Mouse (Mus musculus): ENCODE results near the gene Gck. TPM values are rescaled to one million over a fixed set of nuclear protein-coding genes. Genes with fewer than 3 reads are reported as not detected.

Gene Gck
- polyA plus RNA-seq, 1 experiment from 2014 or later = 10.5 TPM

- no peaks in the 10 kb centered on the region for H3K27me3 ChIP-seq (ENCODE audit: control insufficient read depth, insufficient read depth, low read depth, low read length)
- no peak for ATAC-seq
- H3K27ac ChIP-seq (ENCODE audit: low read length) = no peak overlapping the region
- no peak overlapping the region for H3K9ac ChIP-seq (ENCODE audit: low read depth, low read length)
- no peaks in the 10 kb centered on the region for H3K9me3 ChIP-seq (replicated peaks; ENCODE audit: control insufficient read depth, low read length, poor library complexity, severe bottlenecking)
- no peaks in the 10 kb centered on the region for H3K36me3 ChIP-seq (ENCODE audit: control insufficient read depth, insufficient read depth, low read length)
- no peaks in the 10 kb centered on the region for H3K4me1 ChIP-seq (ENCODE audit: control insufficient read depth, insufficient read depth, low read length)
- H3K4me2 ChIP-seq (ENCODE audit: low read length) = no peak overlapping the region
- no peak overlapping the region for H3K4me3 ChIP-seq (ENCODE audit: low read depth, low read length)
- 53% methylated on average over 8 of the region's 17 CpGs for WGBS
These were observed 29.4 kb downstream of the Gck start for GRCm38 (mm10) chr11:5920323-5920960.

- Histone ChIP-seq H3K27me3 (ENCODE audit: control insufficient read depth, insufficient read depth, low read depth, low read length) (no peaks in the 10 kb centered on the region), H3K36me3 (ENCODE audit: control insufficient read depth, insufficient read depth, low read length) (no peaks in the 10 kb centered on the region), H3K4me1 (ENCODE audit: control insufficient read depth, insufficient read depth, low read length) (no peaks in the 10 kb centered on the region), H3K4me2 (ENCODE audit: low read length) (no peak overlapping the region), H3K4me3 (ENCODE audit: low read depth, low read length) (no peak overlapping the region), H3K9ac (ENCODE audit: low read depth, low read length) (no peak overlapping the region), H3K27ac (ENCODE audit: low read length) (no peak overlapping the region), H3K9me3 (replicated peaks; ENCODE audit: control insufficient read depth, low read length, poor library complexity, severe bottlenecking) (no peaks in the 10 kb centered on the region)
- ATAC-seq = no peak
- WGBS = 99% methylated on average over 4 of the region's 4 CpGs
These were observed 30.3 kb downstream of the Gck start for GRCm38 (mm10) chr11:5919606-5920005.

DNA sequence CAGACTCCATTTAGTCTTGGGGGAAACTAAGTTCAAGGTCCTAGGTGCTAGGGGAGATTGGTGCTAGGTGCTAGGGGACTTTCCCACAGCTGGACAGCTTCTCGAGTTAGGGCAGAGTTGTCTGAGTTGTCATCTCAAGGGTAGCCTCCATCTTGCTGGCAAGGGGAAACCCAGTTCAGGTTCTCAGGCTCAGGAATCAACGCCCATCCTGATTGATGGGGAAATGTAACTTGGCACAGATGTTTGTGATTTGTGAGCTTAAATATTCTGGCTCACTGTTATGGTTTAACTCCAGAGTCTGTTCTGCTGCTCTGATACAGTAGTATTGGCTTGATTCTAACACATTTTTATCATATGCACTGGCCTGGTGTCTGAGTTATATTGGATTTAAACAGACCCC lies 31.8 kb downstream of the Gck start:
- Histone ChIP-seq H3K36me3 (ENCODE audit: control insufficient read depth, insufficient read depth, low read length) (no peaks in the 10 kb centered on the region), H3K4me1 (ENCODE audit: control insufficient read depth, insufficient read depth, low read length) (no peaks in the 10 kb centered on the region), H3K9ac (ENCODE audit: low read depth, low read length) (no peak overlapping the region), H3K4me2 (ENCODE audit: low read length) (no peak overlapping the region), H3K4me3 (ENCODE audit: low read depth, low read length) (no peak overlapping the region), H3K27ac (ENCODE audit: low read length) (no peak overlapping the region), H3K9me3 (replicated peaks; ENCODE audit: control insufficient read depth, low read length, poor library complexity, severe bottlenecking) (no peaks in the 10 kb centered on the region), H3K27me3 (ENCODE audit: control insufficient read depth, insufficient read depth, low read depth, low read length) (no peaks in the 10 kb centered on the region)
- 85% methylated on average over 2 of the region's 2 CpGs for WGBS
- ATAC-seq = no peak

DNA sequence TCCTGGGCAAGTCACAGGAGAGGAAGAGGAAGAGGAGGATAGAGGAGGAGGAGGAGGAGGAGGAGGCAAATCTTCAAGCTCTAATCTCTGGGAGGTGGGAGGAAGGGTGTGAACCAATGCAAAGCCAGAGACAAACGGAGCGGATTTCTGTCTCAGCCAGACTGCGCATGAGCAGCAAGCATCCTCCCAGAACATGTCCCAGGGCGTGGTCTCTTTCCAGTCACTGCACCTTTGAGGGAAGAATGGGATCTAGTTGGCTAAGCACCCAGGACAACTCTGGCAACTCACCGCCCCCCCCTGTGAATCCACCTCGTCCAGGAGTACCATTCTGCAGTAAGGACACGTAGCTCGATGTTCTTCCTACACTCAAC lies 33.7 kb downstream of the Gck start:
- H3K4me3 ChIP-seq (ENCODE audit: low read depth, low read length) = no peak overlapping the region
- H3K27ac ChIP-seq (ENCODE audit: low read length) = no peak overlapping the region
- no peaks in the 10 kb centered on the region for H3K36me3 ChIP-seq (ENCODE audit: control insufficient read depth, insufficient read depth, low read length)
- no peaks in the 10 kb centered on the region for H3K27me3 ChIP-seq (ENCODE audit: control insufficient read depth, insufficient read depth, low read depth, low read length)
- no peak overlapping the region for H3K9ac ChIP-seq (ENCODE audit: low read depth, low read length)
- WGBS = 75% methylated on average over 8 of the region's 8 CpGs
- no peak for ATAC-seq
- no peaks in the 10 kb centered on the region for H3K9me3 ChIP-seq (replicated peaks; ENCODE audit: control insufficient read depth, low read length, poor library complexity, severe bottlenecking)
- no peaks in the 10 kb centered on the region for H3K4me1 ChIP-seq (ENCODE audit: control insufficient read depth, insufficient read depth, low read length)
- no peak overlapping the region for H3K4me2 ChIP-seq (ENCODE audit: low read length)

DNA sequence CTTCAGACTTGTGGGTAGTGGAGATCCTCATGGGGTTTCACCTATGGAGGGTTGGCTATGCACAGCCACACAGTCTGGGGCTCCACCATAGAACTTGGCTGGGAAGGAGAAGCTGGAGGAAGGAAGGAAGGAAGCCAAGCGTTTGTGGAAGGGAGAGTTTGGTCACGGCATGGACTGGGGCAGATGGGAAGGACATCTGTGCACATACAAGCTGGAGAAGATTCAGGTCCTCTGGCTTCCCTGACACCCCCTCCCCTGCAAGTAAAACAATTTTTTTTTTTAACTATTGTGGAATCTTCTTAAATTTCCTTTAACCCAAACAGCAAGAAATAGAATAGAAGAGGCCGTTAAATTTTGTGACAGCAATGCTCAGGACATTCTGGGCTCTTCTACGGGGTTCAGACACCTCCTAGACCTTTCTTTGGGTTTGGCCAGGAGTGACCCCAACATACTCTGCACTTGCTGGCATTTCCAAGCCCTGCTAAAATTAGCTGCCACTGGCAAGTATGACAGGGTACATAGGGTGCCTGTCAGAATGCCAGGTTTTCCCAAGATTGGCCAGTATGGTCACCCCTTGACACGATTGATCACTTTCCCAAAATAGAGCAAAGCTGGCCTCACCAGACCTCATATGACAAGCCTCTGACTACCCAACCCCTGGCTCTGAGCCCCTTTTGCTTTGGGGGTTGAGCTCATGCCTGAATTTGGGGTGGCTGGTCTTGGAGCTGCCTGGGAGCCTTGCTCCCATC lies 34.3 kb downstream of the Gck start:
- 87% methylated on average over 5 of the region's 5 CpGs for WGBS
- no peaks in the 10 kb centered on the region for H3K27me3 ChIP-seq (ENCODE audit: control insufficient read depth, insufficient read depth, low read depth, low read length)
- no peak for ATAC-seq
- no peak overlapping the region for H3K4me3 ChIP-seq (ENCODE audit: low read depth, low read length)
- no peaks in the 10 kb centered on the region for H3K4me1 ChIP-seq (ENCODE audit: control insufficient read depth, insufficient read depth, low read length)
- no peaks in the 10 kb centered on the region for H3K36me3 ChIP-seq (ENCODE audit: control insufficient read depth, insufficient read depth, low read length)
- no peak overlapping the region for H3K27ac ChIP-seq (ENCODE audit: low read length)
- no peak overlapping the region for H3K4me2 ChIP-seq (ENCODE audit: low read length)
- H3K9me3 ChIP-seq (replicated peaks; ENCODE audit: control insufficient read depth, low read length, poor library complexity, severe bottlenecking) = no peaks in the 10 kb centered on the region
- no peak overlapping the region for H3K9ac ChIP-seq (ENCODE audit: low read depth, low read length)

GRCm38 (mm10) chr11:5914940-5915339 lies 34.9 kb downstream of the Gck start:
- Histone ChIP-seq H3K4me3 (ENCODE audit: low read depth, low read length) (no peak overlapping the region), H3K27me3 (ENCODE audit: control insufficient read depth, insufficient read depth, low read depth, low read length) (no peaks in the 10 kb centered on the region), H3K9ac (ENCODE audit: low read depth, low read length) (no peak overlapping the region), H3K4me1 (ENCODE audit: control insufficient read depth, insufficient read depth, low read length) (no peaks in the 10 kb centered on the region), H3K4me2 (ENCODE audit: low read length) (no peak overlapping the region), H3K36me3 (ENCODE audit: control insufficient read depth, insufficient read depth, low read length) (no peaks in the 10 kb centered on the region), H3K9me3 (replicated peaks; ENCODE audit: control insufficient read depth, low read length, poor library complexity, severe bottlenecking) (no peaks in the 10 kb centered on the region), H3K27ac (ENCODE audit: low read length) (no peak overlapping the region)
- no peak for ATAC-seq
- 56% methylated on average over 5 of the region's 5 CpGs for WGBS

- Histone ChIP-seq H3K4me2 (ENCODE audit: low read length) (no peak overlapping the region), H3K4me1 (ENCODE audit: control insufficient read depth, insufficient read depth, low read length) (no peaks in the 10 kb centered on the region), H3K9me3 (replicated peaks; ENCODE audit: control insufficient read depth, low read length, poor library complexity, severe bottlenecking) (no peaks in the 10 kb centered on the region), H3K36me3 (ENCODE audit: control insufficient read depth, insufficient read depth, low read length) (no peaks in the 10 kb centered on the region), H3K27me3 (ENCODE audit: control insufficient read depth, insufficient read depth, low read depth, low read length) (no peaks in the 10 kb centered on the region), H3K4me3 (ENCODE audit: low read depth, low read length) (no peak overlapping the region), H3K9ac (ENCODE audit: low read depth, low read length) (no peak overlapping the region), H3K27ac (ENCODE audit: low read length) (no peak overlapping the region)
- no peak for ATAC-seq
- 79% methylated on average over 4 of the region's 4 CpGs for WGBS
These were observed 35.9 kb downstream of the Gck start for GRCm38 (mm10) chr11:5913936-5914335.

- H3K27ac ChIP-seq (ENCODE audit: low read length) = no peak overlapping the region
- no peak for ATAC-seq
- no peaks in the 10 kb centered on the region for H3K9me3 ChIP-seq (replicated peaks; ENCODE audit: control insufficient read depth, low read length, poor library complexity, severe bottlenecking)
- H3K4me1 ChIP-seq (ENCODE audit: control insufficient read depth, insufficient read depth, low read length) = no peaks in the 10 kb centered on the region
- WGBS = 67% methylated on average over 8 of the region's 8 CpGs
- H3K4me2 ChIP-seq (ENCODE audit: low read length) = no peak overlapping the region
- no peak overlapping the region for H3K4me3 ChIP-seq (ENCODE audit: low read depth, low read length)
- H3K36me3 ChIP-seq (ENCODE audit: control insufficient read depth, insufficient read depth, low read length) = no peaks in the 10 kb centered on the region
- H3K9ac ChIP-seq (ENCODE audit: low read depth, low read length) = no peak overlapping the region
- no peaks in the 10 kb centered on the region for H3K27me3 ChIP-seq (ENCODE audit: control insufficient read depth, insufficient read depth, low read depth, low read length)
These were observed 36.6 kb downstream of the Gck start for GRCm38 (mm10) chr11:5913256-5913655.

- Histone ChIP-seq H3K27ac (ENCODE audit: low read length) (no peak overlapping the region), H3K4me1 (ENCODE audit: control insufficient read depth, insufficient read depth, low read length) (no peaks in the 10 kb centered on the region), H3K36me3 (ENCODE audit: control insufficient read depth, insufficient read depth, low read length) (no peaks in the 10 kb centered on the region), H3K9ac (ENCODE audit: low read depth, low read length) (no peak overlapping the region), H3K9me3 (replicated peaks; ENCODE audit: control insufficient read depth, low read length, poor library complexity, severe bottlenecking) (no peaks in the 10 kb centered on the region), H3K27me3 (ENCODE audit: control insufficient read depth, insufficient read depth, low read depth, low read length) (no peaks in the 10 kb centered on the region), H3K4me2 (ENCODE audit: low read length) (no peak overlapping the region), H3K4me3 (ENCODE audit: low read depth, low read length) (no peak overlapping the region)
- ATAC-seq = no peak
- WGBS = 36% methylated on average over 5 of the region's 5 CpGs
These were observed 37.2 kb downstream of the Gck start for GRCm38 (mm10) chr11:5912635-5913034.
